In genomic region chr16:78484319-78484718, GRCm38 (mm10) we compare ENCODE assay signal across 19 mouse cellular contexts.
"Had no signal": no experiment of that assay in that cellular context is flagged by ENCODE, and none has a peak within 500 bp of the region (broad histone marks: within the 10 kb centered on the region; RNA-seq: fewer than 3 reads in every experiment).

No protein-coding gene starts in this region.

- H3K27me3 ChIP-seq: liver, embryonic 13.5 days; liver, embryonic 15.5 days; lung, embryonic 15.5 days; megakaryocyte, embryonic 14.5 days; midbrain, embryonic 13.5 days; midbrain, embryonic 15.5 days; neural tube, embryonic 12.5 days; stomach, embryonic 15.5 days had no signal

- DNase-seq: liver, embryonic 13.5 days; liver, postnatal 0 days; lung, adult 2 months; lung, postnatal 14 days; lung, postnatal 36 days; right cerebral cortex, postnatal 14 days; thymus, postnatal 14 days; thymus, postnatal 36 days had no signal

- H3K9ac ChIP-seq: liver, embryonic 13.5 days; liver, embryonic 15.5 days; liver, postnatal 0 days; lung, embryonic 15.5 days; midbrain, embryonic 13.5 days; midbrain, embryonic 15.5 days; neural tube, embryonic 12.5 days; stomach, embryonic 15.5 days had no signal

- H3K27ac ChIP-seq: liver, embryonic 13.5 days; liver, embryonic 15.5 days; lung, embryonic 15.5 days; macrophage; midbrain, embryonic 13.5 days; midbrain, embryonic 15.5 days; neural tube, embryonic 12.5 days; stomach, embryonic 15.5 days; stomach, postnatal 0 days had no signal

- H3K4me1 ChIP-seq: liver, embryonic 13.5 days; liver, embryonic 15.5 days; lung, embryonic 15.5 days; midbrain, embryonic 13.5 days; midbrain, embryonic 15.5 days; neural tube, embryonic 12.5 days; stomach, embryonic 15.5 days had no signal

- H3K4me3 ChIP-seq: liver, embryonic 13.5 days; liver, embryonic 15.5 days; lung, embryonic 15.5 days; megakaryocyte, embryonic 14.5 days; midbrain, embryonic 13.5 days; midbrain, embryonic 15.5 days; neural tube, embryonic 12.5 days; stomach, embryonic 15.5 days had no signal

- H3K9me3 ChIP-seq: liver, embryonic 13.5 days; liver, embryonic 15.5 days; lung, embryonic 15.5 days; megakaryocyte, embryonic 14.5 days; midbrain, embryonic 13.5 days; midbrain, embryonic 15.5 days; neural tube, embryonic 12.5 days; stomach, embryonic 15.5 days had no signal

- ATAC-seq: liver, postnatal 0 days; lung, postnatal 0 days; midbrain, embryonic 13.5 days; midbrain, embryonic 15.5 days had no signal

- H3K4me2 ChIP-seq: liver, embryonic 13.5 days; liver, embryonic 15.5 days; lung, embryonic 15.5 days; midbrain, embryonic 11.5 days; midbrain, embryonic 13.5 days; midbrain, embryonic 15.5 days; neural tube, embryonic 12.5 days; stomach, embryonic 15.5 days had no signal

- H3K36me3 ChIP-seq: liver, embryonic 13.5 days; liver, embryonic 15.5 days; lung, embryonic 15.5 days; midbrain, embryonic 13.5 days; midbrain, embryonic 15.5 days; neural tube, embryonic 12.5 days; stomach, embryonic 15.5 days had no signal
